Mouse (Mus musculus) left cerebral cortex, adult 6 months (tissue): ENCODE data around the gene Olfr767. TPM values are rescaled to one million over a fixed set of nuclear protein-coding genes. Genes with fewer than 3 reads are reported as not detected.

ENCODE experiments used
- long read RNA-seq, 2 experiments: library from polyadenylated mRNA; unstranded; transcript quantifications; one replicate each; pipeline ENCODE4 v2.0.0; 2019 to 2020
- polyA plus RNA-seq: library from polyadenylated mRNA; unstranded; fragments of <200 nt; fragmentation: Nextera tagmentation; gene quantifications from 2 replicates; pipeline ENCODE4 v1.2.3, GENCODE M21; 2021

The Olfr767 gene
- polyA plus RNA-seq = not detected in 2 replicates
- long read RNA-seq, experiment 1 = 0 reads
- long read RNA-seq, experiment 2 = 0 reads

DNA sequence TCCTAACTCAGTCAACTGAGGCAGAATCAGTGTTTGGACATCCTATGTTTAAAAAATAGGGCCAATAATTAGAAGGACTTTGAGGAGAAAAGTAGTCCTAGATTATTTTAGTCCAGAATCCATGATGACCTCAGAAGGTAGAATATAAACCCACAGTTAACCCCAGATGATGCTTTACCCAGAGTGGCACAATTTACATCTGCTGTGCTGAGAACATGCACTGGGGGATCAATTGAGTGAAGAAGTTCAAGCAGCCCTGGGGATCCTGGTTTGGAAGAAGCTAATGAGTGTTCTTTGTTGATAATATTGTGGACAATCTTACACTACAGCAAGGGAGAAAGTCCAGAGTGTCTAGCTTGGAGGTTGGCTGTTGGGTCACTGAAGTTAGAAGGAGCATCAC, at the start of gene Olfr767:
Gene Olfr767 (minus strand): TSS at position 101 of the 400 bp plus-strand sequence.

DNA sequence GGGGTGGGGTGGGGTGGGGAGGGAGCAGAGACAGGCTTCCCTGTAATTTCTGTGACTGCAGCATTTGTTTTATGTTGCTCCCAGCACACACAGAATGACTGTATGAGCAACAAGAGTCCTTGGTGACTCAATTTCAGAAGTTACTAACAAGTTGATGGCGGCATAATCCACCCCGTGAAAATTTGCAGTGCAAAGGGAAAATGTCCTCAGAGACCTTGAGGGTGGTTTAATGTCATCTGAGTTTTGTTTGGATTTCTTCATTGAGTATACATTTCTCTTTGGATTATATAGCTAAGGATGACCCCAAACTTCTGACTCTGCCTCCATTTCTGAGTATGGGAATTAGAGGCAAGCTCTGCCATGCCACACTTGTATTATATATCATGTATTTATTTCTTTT, 35.1 kb upstream of the Olfr767 start, which contains the start of gene Olfr769:
Gene Olfr769 (minus strand): TSS at position 101 of the 400 bp plus-strand sequence.

DNA sequence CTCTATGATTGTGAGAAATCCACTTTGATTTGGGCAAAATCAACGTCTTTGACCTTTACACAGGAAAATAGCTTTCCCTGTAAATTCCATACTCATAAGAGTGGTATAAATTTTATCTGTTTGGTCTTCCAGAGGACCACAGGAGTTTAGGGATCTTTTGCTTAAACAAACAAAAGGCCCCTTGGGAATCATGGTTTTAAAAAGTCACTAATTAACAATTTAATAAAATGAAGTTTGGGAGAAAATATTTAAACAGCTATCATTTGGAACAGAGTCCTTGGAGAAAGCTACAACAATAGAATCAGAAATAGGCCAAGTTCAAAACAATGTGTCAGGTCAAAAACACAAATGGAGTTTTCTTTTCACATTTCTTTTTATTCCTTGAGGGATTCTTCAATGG, 16.6 kb upstream of the Olfr767 start, which contains the start of gene Olfr768:
Gene Olfr768 (minus strand): TSS at position 101 of the 400 bp plus-strand sequence.

DNA sequence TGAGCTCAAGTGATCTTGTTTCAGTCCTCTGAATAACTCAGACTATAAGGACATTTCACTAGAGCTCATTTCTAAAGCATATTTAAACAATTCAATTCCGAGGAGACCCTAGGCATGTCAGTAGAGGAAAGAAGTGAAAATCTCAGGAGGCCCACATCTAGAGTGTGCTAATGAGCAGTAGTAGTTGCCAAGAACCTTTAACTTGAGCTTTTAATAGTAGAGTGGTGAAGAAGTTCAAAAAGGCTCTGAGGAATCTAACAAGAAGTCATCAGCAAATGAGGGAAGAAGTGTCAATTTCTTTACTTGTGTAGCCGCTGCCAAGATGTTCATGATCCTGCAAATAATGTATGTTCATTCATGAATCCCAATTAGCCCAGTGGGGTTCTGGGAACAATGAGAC, 13.8 kb downstream of the Olfr767 start, which contains the start of gene Olfr766-ps1:
Gene Olfr766-ps1 (minus strand): TSS at position 101 of the 400 bp plus-strand sequence.

DNA sequence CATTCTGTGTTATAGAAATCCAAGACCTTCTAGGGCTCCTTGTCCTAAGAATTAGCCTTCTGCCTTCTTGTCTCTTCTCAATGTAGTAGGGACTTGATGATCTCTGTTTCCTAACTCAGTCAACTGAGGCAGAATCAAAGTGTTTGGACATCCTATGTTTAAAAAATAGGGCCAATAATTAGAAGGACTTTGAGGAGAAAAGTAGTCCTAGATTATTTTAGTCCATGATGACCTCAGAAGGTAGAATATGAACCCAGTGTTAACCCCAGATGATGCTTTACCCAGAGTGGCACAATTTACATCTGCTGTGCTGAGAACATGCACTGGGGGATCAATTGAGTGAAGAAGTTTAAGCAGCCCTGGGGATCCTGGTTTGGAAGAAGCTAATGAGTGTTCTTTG, 32.8 kb downstream of the Olfr767 start, which contains the start of gene Olfr765:
Gene Olfr765 (minus strand): TSS at position 101 of the 400 bp plus-strand sequence.

DNA sequence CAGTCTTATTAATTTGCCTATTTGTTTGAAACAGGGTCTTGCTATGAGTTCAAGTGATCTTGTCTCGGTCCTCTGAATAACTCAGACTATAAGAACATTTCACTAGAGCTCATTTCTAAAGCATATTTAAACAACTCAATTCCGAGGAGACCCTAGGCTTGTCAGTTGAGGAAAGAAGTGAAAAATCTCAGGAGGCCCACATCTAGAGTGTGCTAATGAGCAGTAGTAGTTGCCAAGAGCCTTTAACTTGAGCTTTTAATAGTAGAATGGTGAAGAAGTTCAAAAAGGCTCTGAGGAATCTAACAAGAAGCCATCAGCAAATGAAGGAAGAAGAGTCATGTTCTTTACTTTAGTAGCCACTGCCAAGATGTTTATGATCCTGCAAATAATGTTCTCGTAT, 42.9 kb downstream of the Olfr767 start, which contains the start of gene Olfr764-ps1:
Gene Olfr764-ps1 (minus strand): TSS at position 101 of the 400 bp plus-strand sequence.

Other genes starting within 250 kb of the Olfr767 start
- gene Gdf11, start 191.2 kb downstream of the Olfr767 start, polyA plus RNA-seq = 2.9 and 4.7 TPM in 2 replicates
- 156 and 164 TPM in 2 replicates for gene Cd63, start 181.9 kb downstream of the Olfr767 start, polyA plus RNA-seq
- gene Rdh5, start 160.0 kb downstream of the Olfr767 start, polyA plus RNA-seq = 7.4 and 8.4 TPM in 2 replicates
- gene Bloc1s1, start 158.9 kb downstream of the Olfr767 start, polyA plus RNA-seq = 336 and 357 TPM in 2 replicates
- gene Itga7, start 149.1 kb downstream of the Olfr767 start, polyA plus RNA-seq = 2.2 and 2.5 TPM in 2 replicates
- not detected in 2 replicates for gene Mettl7b, start 121.9 kb downstream of the Olfr767 start, polyA plus RNA-seq
- gene Olfr9, start 93.5 kb downstream of the Olfr767 start, polyA plus RNA-seq = not detected in 2 replicates
- not detected in 2 replicates for gene Olfr763, start 72.1 kb downstream of the Olfr767 start, polyA plus RNA-seq
- not detected in 2 replicates for gene Olfr764-ps1, start 43.0 kb downstream of the Olfr767 start, polyA plus RNA-seq
- not detected in 2 replicates for gene Olfr765, start 32.9 kb downstream of the Olfr767 start, polyA plus RNA-seq
- not detected in 2 replicates for gene Olfr766-ps1, start 13.9 kb downstream of the Olfr767 start, polyA plus RNA-seq
- not detected in 2 replicates for gene Olfr768, start 16.5 kb upstream of the Olfr767 start, polyA plus RNA-seq
- not detected in 2 replicates for gene Olfr769, start 35.0 kb upstream of the Olfr767 start, polyA plus RNA-seq
- gene Olfr770, start 56.1 kb upstream of the Olfr767 start, polyA plus RNA-seq = not detected in 2 replicates
- gene Olfr771, start 81.8 kb upstream of the Olfr767 start, polyA plus RNA-seq = not detected in 2 replicates
- gene Olfr772, start 95.0 kb upstream of the Olfr767 start, polyA plus RNA-seq = not detected in 2 replicates
- not detected in 2 replicates for gene Olfr773, start 104.5 kb upstream of the Olfr767 start, polyA plus RNA-seq
- not detected in 2 replicates for gene Olfr774, start 153.3 kb upstream of the Olfr767 start, polyA plus RNA-seq
- not detected in 2 replicates for gene Olfr775, start 165.5 kb upstream of the Olfr767 start, polyA plus RNA-seq
- gene Olfr776, start 176.2 kb upstream of the Olfr767 start, polyA plus RNA-seq = not detected in 2 replicates
- not detected in 2 replicates for gene Olfr777, start 188.6 kb upstream of the Olfr767 start, polyA plus RNA-seq
- gene Olfr780, start 235.2 kb upstream of the Olfr767 start, polyA plus RNA-seq = not detected in 2 replicates
- gene Olfr781, start 245.9 kb upstream of the Olfr767 start, polyA plus RNA-seq = not detected in 2 replicates